Mouse (Mus musculus) T-helper 1 cell (primary cell): ENCODE results near the gene Galnt18.

Experiments
- in situ Hi-C: fragments of 300-600 bp; cut with MboI, MseI; formaldehyde crosslinking; loops from one replicate; pipeline ENCODE4 v1.15.1; 2025; ENCODE audit warnings: high pct_unique_total_duplicates

Gene Galnt18

DNA sequence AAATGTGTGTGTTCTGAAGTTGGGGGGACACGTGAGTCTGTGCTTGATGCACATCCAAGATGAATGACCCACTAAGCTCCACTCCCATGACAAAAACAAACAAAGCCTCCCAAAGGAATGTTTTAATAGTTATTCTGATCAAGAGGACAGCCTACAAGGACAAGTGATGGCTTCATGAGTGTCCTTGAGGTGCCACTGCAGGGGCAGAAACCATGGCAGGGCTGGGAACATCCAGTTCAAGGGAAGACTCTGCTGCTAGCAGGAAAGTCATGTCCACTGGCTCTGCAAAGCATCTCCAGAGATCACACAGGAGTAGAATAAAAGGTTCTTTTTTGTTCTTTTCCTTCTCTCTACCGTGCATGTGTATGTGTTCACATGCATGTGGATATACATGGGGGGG is 140.9 kb downstream of the Galnt18 start:
- in situ Hi-C loops = no loop called here

DNA sequence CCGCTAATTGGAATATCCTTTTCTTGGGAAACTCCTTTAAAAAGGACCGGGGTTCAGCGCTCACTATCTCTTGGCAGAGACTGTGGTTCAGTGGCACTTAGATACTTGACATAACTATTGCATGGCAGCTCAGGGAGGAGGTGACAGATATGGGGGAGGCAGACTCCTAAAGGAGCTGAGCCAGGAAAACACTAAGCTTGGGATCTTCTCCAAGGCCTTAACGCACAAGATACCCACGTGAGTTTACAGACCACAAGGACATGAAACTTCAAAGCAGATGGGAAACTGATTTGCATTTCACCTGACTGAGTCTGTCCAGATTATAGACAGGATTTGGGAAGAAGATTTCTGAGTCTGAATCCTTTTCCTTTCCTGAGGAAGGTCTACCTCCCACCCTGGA is 141.3 kb downstream of the Galnt18 start:
- in situ Hi-C loops = no loop called here

DNA sequence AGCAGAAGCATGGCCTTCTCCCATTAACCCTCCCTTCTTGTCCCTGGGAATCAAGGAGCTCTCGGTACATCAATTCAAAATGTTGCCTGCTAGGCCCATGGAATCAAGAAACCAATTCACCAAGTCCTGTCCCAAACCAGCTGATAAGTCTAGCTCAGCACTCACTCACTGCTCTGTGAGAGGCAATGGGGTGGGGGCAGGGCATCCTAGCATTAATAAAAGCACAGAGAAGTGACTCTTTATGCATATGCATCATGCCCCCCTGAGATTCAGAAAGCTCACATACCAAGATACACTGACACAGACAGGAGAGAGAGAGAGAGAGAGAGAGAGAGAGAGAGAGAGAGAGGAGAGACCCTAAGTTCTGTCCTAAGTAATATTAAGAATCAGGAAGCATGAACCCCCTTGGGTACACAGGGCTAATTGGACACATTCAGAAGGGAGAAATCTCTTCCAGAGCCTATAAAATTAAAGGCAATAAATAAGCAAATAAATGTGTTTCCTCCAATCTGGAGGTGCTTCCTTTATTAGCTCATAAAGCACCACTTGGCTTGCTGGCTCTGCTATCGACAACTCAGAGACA is 141.8 kb downstream of the Galnt18 start:
- in situ Hi-C loops = no loop called here

DNA sequence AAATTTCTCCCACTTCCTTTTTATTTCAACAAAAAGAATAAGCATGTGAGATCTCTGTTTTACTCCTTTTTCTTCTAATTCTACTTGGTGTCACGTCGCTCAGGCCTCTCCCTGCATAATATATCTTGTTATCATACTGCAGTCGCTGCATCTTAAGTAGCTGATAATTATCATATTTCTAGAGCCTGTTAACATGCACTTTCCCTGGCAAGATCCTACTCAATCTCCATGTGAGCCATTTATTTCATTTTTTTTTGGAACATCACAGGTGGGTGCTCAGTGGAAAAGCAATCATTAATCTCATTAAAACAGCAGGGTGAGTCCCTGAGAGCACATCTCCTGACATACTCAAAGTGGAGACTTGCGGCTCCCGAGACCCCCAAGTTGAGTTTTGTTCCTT is 143.3 kb downstream of the Galnt18 start:
- in situ Hi-C loops = no loop called here

DNA sequence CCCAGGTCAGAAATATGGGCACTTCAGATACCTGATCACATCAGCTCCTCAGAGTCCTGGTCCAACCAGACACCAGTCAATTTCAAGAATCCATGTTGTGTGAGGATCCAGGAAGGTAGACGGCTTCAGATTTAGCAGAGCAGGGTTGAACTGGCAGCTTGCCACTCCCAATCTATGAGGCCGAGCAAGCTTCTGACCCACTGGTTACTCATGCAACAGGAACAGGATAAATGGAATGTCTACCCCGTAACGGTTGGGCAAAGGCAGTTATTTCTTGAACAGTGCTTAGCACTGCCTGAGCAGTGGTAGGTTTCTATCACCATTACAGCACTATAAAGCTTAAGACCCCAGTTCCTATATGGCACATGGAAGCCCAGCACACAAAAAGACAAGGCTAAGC is 148.5 kb downstream of the Galnt18 start:
- in situ Hi-C loops = no loop called here

DNA sequence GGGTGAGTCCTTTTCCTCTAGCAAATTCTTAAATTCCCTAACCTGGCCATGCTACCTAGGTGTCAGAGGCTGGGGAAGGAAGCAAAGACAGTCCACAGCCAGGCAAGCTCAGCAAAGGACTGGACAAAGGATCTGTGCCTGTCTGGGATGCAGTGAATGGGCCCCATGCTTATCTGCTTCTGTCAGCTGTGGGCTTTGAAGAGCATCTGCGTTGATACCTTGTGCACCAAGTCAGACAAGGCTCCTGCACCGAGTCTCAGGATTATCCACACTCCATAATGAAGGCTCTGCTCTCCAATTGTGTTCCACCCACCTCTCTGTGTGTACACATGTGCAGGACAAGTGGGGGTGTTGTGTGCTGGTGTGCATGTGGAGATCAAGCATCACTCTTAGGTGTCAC is 153.5 kb downstream of the Galnt18 start:
- in situ Hi-C loops = no loop called here

DNA sequence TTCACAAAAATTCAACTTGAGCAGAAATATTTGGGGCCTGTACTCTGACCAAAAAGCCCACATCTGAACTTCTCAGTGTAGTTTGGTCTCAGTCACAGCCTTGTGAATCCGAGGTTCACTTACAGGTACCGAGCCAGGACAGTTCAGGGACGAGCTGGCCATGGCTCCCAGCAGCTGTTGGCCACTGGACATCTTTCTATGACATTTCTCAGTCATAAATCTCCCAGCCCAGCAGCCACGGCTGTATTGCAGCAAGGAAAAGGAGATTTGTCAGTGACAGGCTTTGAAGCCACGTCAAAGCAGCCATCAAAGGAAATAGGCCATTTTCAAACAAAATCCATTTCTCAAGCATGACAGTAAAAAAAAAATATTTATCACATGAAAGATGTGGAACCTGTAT is 154.0 kb downstream of the Galnt18 start:
- in situ Hi-C loops = no loop called here

DNA sequence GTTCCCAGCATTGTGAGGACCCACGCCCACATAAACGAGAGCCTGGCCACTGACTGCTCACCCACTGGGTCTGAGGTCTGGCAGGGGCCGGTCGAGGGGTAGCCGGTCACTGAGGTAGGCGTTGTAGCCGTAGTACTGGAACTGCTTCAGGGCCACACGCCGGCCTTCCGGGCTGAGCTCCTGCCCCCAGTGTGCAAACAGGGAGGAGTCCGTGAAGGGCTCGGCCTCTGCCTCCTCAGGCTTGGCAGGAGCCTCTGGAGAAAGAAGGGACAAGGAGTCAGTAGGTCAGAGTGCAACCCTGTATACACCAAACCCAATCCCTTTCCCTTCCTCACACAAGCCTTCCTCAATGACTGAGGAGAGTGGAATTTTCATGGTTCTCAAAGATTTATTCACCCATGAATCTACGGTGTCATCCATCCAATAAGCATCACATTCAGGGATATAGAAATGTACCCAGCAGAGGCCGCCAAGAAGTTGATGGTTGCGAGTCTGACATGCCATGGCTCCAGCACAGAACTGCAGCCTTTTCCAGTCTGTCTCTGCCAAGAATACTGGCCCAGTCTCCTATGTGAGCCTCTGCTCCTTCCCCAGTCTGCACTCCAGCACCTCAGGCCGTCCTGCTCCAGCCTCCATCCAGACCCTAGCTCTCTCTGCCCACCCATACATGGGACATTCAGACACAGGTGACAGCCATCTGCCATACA is 163.4 kb downstream of the Galnt18 start:
- in situ Hi-C loops = loop anchor here (10.0 kb wide), 1 partner anchor 172 kb away; no protein-coding TSS in a partner anchor

DNA sequence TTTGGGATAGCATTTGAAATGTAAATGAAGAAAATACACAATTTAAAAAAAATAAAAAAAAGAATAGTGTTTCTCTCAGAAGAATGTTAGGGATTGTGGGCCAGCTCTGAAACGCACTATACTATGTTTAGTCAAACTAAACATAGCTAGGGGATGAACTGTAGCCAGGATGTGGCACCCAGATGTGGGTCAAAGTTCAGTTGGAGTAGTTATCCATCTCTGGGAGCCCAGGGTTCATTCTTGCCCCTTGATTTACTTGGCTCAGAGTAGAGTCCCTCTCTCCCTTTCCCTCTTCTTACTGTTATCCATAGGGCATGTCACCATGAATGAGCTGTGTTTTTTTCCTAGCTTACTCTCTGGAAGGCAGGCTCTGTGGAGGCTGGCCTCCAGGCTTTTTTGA is 165.3 kb downstream of the Galnt18 start:
- in situ Hi-C loops = loop anchor here (10.0 kb wide), 1 partner anchor 170 kb away; no protein-coding TSS in a partner anchor

DNA sequence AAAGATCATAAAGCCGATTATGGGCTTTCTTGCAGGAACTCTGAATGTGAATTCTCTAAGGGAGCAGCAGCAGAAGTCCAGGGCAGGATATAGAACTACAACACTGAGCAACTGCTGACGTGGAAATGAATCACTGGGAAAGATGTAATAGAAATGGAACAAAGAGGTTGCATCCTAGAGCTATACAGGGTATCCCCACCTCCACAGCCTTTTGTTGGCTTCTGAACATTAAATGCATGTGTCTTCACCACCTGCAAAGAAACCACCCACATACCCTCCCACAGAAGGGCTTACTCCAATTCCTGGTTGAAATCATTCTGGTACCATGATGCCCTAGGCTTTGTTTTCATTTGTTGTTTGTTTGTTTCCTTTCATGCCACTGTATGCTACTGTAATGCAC is 172.3 kb downstream of the Galnt18 start:
- in situ Hi-C loops = no loop called here

DNA sequence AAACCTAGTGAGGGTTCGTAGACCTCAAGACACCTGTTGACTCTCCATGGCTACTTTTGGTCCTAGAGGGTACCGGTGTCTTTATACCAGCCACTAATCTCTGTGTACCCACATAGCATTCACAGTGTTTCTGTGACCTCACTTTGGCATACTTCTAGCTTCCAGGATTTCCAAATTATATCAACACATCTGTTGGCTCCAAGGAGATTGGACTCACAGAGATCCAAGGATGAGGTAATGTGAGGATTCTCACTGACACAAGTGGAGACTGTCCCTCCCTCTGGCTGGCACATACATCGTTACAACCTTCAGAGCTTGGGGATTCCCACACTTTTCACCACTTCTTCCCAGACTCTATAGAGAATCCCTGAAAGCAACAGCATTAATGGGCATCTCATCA is 173.7 kb downstream of the Galnt18 start:
- in situ Hi-C loops = no loop called here

DNA sequence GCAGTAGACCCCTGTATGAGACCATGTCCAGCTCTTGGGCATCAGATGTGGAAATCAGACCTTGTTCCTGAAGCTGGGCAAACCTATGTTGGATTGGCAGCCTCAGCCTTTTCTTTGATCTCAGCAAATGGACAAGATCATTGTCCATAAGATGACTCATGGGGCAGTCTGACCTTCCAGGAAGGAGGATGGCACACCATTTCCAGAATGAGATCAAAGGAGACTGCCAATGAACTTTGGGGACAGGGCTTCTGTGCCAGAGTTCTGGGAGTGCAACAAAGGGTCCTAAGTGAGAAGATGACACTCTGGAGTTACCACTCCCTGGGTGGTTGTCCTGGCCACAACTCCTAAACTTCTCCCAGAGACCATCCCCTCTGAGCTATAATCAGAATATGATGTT is 174.1 kb downstream of the Galnt18 start:
- in situ Hi-C loops = no loop called here

DNA sequence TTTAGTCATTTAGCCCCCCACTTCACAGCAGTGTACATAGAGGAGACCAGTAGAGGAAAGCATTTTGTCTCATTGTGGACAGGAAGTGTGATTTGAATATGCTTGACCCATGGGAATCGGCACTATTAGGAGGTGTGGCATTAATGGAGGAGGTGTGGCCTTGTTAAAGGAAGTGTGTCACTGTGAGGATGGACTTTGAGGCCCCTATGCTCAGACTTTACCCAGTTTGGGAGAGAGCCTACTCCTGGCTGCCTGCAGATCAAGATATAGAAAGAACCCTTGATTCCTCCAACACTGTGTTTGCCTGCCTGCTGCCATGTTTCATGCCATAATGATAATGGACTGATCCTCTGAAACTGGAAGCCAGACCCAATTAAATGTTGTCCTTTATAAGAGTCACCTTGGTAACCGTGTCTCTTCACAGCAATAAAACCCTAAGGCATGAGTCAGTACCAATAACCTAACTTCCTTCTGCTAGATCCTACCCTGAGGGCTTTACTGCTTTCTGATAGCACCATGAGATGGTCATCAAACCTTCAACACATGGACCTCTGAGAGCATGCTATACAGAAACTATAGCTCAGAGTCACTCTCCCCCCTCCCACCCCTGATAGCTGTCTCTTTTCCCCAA is 175.1 kb downstream of the Galnt18 start:
- in situ Hi-C loops = no loop called here

DNA sequence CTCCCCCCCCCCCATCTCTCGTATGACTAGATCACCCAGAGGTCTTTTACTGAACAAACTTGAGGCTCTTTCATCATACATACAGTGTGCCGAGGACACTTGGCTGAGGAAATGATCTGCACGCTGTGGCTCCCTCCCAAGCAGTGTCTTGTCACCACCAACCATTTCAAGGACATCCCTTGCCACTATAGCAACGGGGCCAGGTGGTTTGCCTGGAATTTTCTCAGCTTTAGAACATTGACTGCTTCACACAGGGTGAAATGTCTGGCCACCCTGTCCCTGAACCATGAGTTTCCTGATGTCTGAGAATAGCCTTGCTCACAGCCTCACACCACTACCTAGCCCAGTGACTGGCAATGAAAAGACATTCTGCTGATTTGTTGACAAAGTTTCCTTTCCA is 176.6 kb downstream of the Galnt18 start:
- in situ Hi-C loops = no loop called here

DNA sequence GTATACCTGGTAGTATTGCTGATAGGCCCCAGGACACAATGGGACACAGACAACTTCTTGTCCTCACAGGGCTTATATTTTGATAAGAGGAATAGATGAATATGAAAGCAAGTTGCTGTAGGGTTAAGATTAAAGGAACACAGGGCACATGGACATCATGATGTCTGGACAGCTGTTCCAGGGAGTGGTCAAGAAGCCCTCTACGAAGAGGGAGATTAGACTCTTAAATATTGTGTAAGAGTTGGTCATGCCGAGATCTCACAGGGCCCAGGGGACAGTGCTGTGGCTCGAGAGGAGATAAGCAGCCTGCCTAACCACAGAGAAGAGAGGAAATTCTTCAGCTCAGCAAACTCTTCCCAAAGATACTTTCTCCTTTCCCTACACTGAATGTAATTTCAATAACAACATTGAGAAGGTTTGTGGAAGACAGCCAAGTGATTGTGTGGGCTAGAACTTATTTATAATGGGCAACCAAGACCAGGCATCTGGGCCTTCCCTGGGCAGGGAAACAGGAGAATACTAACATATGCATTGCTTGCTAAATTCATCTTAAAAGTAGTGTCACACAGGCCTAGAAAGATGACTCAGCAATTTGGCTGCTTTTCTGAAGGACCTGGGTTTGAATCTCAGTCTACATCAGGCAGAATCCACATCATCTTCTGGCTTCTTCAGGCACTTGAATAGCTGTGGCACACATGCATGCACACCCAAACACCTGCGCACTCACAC is 178.3 kb downstream of the Galnt18 start:
- in situ Hi-C loops = no loop called here

DNA sequence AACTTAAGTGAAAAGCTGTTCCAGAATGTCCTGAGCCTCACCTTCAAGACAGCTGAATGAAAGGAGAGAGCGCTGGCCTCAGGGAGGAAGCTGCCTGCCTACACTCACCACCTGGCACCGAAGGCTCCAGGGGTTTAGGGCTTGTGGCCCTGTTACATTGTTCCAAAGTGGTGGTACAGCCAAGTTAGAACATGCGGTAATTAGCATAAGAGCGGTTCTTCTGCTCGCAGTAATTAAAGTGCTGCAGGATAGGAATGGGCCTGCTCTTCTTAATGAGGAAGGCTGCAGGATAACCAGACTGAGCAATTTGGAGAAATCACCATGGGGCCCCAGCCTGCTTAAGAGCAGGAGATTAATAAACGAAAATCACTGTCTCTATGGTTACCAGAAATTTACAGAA is 179.0 kb downstream of the Galnt18 start:
- in situ Hi-C loops = no loop called here

DNA sequence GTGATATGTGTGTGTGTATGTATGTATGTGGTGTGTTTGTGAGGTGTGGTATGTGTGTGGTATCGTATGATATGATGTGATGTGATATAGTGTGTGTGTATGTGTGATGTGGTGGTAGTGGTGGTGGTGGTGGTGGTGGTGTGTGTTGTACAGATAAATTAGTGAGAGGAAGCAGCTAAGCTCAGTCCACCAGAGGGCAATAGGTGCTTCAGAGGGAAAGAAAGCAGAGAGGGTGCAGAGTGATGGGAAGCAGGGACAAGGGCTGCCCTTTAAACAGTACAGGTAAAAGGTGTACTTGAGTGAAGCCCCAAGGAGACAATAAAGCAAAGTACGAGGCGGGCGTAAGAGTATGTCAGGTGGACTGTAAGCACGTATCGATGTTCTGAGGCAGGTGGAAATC is 186.1 kb downstream of the Galnt18 start:
- in situ Hi-C loops = no loop called here

DNA sequence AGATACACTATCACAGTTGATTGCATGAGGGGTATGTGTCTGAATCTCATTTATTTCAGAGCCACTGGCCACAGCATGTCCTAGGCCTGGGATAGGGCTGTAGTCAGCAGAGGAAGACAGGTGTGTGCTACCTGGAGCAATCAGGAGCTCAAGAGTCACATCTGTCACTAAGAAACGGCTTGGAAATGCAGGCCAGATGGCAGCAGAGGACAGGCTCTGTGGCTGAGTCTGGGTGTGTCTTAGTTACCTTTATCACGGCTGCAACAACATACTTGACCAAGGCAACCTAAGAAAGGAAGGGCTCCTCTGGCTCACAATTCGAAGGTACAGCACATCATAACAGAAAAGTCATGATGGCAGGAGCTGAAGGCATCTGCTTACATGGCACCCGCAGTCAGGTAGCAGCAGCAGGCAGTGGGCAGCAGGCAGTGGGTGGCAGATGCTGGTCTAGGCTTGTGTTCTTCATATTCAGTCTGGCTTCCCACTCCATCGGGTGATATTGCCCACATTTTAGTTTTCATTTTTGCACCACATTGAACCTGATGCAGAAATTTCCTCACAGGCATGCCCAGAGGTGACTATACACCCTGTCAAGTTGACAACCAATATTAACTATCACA is 190.2 kb downstream of the Galnt18 start:
- in situ Hi-C loops = no loop called here

DNA sequence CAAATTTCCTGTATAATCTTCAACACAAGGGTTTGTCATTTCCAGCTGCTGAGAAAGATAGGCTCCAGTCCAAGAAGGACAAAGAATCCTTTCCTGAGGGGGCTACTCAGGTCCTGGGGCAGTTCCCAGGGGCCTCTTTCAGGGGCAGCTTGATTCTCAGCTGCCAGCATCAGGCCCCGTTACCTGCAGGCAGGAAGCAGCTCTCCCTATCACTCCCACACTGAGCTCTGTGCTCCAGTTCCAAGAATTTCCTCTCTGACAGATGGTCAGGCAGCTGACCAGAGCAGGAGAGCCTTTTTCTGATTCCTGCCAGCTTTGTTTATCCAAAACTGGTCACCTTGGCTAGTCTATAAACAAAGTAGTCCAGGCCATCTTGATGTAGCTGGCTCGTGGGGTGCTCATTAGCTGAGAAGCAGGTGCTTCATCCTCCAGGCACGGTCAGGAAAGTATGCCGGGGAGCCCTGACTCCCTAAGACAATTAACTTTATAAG is 191.4 kb downstream of the Galnt18 start:
- in situ Hi-C loops = no loop called here

DNA sequence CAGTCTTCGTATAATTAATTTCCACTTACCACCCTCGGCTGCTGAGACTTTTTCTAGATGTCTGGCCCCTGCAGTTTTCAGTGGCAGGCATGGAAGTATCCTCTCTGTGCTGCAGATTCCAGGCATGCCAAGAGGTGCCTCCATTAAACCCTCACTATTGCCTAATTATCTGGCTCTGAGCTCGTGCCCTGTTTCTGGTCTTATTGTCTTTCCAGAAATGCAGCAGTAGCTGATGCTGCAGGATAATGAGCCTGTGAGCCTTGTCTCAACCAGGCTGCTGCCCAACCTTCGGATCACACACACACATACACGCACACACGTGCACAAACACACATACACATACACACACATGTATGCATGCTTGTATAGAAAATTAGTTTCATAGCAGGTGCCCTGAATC is 199.2 kb downstream of the Galnt18 start:
- in situ Hi-C loops = no loop called here

DNA sequence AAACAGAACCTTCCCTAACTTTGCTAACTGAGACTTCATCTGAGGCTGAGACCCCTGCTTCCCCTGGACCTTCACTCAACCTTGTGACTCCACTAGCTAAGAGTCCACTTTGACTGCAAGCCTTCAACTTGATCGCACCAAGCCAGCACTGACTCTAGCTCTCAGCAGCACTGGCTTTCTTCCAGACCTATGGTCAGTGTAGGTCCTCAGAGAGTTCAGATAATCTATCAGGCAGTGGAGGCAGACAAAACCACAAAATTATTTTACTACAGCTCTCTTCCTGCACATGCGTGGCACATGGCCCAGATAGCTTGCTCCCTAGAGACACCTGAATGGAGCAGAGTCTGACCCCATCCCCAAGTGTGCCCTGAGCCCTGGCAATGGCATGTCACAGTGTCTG is 204.7 kb downstream of the Galnt18 start:
- in situ Hi-C loops = no loop called here

DNA sequence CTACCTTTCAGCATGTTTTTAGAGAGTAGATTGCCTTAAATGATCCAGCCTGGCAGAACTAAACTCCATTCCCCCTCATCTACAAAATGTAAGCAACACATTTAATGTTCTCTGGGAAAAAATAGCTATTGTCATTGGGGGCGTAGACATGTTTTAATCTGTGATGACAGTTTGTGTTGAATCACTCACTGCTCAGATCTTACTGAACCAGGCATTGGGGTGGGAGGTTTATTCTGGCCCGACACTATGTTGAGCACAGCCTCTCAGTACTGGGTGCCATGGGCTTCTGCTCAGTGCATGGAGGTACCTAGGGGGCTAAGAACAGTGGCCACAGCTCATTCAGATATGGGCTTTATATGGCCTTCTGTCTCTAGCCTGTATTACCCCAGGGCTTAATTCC is 207.4 kb downstream of the Galnt18 start:
- in situ Hi-C loops = no loop called here
